Mouse (Mus musculus) embryo, embryonic 11.5 days (tissue): ENCODE measurements around the gene Pdpk1.

Experiments used
- DNase-seq: peaks from one replicate; pipeline ENCODE4 v3.0.0-alpha.2; 2012; ENCODE audit warnings: low read depth, low spot score

The Pdpk1 gene

GRCm38 (mm10) chr17:24037844-24038243 lies 112.9 kb downstream of the Pdpk1 start, which contains the start of gene Prss27:
Gene Prss27, plus strand, starts transcription at chr17:24038144.
- no peak for DNase-seq

- DNase-seq = no peak
Measured at GRCm38 (mm10) chr17:24037360-24037759, 113.4 kb downstream of the Pdpk1 start.

GRCm38 (mm10) chr17:24036954-24037353 lies 113.8 kb downstream of the Pdpk1 start:
- no peak for DNase-seq

- no peak for DNase-seq
Measured at GRCm38 (mm10) chr17:24035087-24035486, 115.6 kb downstream of the Pdpk1 start.

GRCm38 (mm10) chr17:24030551-24030950 lies 120.2 kb downstream of the Pdpk1 start:
- no peak for DNase-seq

GRCm38 (mm10) chr17:24029477-24029876 lies 121.2 kb downstream of the Pdpk1 start:
- no peak for DNase-seq
